Mouse (Mus musculus): ENCODE measurements around the gene Calu.
"Not testable (repeated sequence)": the region's sequence is repeated elsewhere in the genome, so short reads cannot be mapped to it uniquely, and the experiment has no call there.

Gene Calu

GRCm38 (mm10) chr6:29362246-29363128 lies 14.6 kb downstream of the Calu start:
- no peak for DNase-seq (ENCODE audit: extremely low read depth, low read depth)

GRCm38 (mm10) chr6:29363129-29363515 lies 15.3 kb downstream of the Calu start:
- DNase-seq (ENCODE audit: extremely low read depth, low read depth) = no peak

- DNase-seq (ENCODE audit: extremely low read depth, low read depth) = no peak
Observed at GRCm38 (mm10) chr6:29365277-29365676, 17.4 kb downstream of the Calu start.

- DNase-seq (ENCODE audit: extremely low read depth, low read depth) = no peak
Observed at GRCm38 (mm10) chr6:29377386-29377785, 29.5 kb downstream of the Calu start.

- DNase-seq (ENCODE audit: extremely low read depth, low read depth) = no peak
Observed at GRCm38 (mm10) chr6:29378678-29379077, 30.8 kb downstream of the Calu start.

GRCm38 (mm10) chr6:29379954-29380353 lies 32.1 kb downstream of the Calu start:
- DNase-seq (ENCODE audit: extremely low read depth, low read depth) = no peak

GRCm38 (mm10) chr6:29382442-29382841 lies 34.6 kb downstream of the Calu start:
- DNase-seq (ENCODE audit: extremely low read depth, low read depth) = no peak

GRCm38 (mm10) chr6:29388052-29388518 lies 40.2 kb downstream of the Calu start, which contains the start of gene Opn1sw:
Gene Opn1sw, minus strand, starts transcription at chr6:29388468.
- DNase-seq (ENCODE audit: extremely low read depth, low read depth) = peak; percentile 71

GRCm38 (mm10) chr6:29388606-29389080 lies 40.8 kb downstream of the Calu start:
- peak; percentile 87 for DNase-seq (ENCODE audit: extremely low read depth, low read depth)

GRCm38 (mm10) chr6:29389425-29389824 lies 41.6 kb downstream of the Calu start:
- peak; percentile 37 for DNase-seq (ENCODE audit: extremely low read depth, low read depth)

GRCm38 (mm10) chr6:29390500-29390899 lies 42.6 kb downstream of the Calu start:
- not testable (repeated sequence) for DNase-seq (ENCODE audit: extremely low read depth, low read depth)

GRCm38 (mm10) chr6:29391241-29391640 lies 43.4 kb downstream of the Calu start:
- DNase-seq (ENCODE audit: extremely low read depth, low read depth) = peak; percentile 41

GRCm38 (mm10) chr6:29391802-29392201 lies 43.9 kb downstream of the Calu start:
- peak; percentile 47 for DNase-seq (ENCODE audit: extremely low read depth, low read depth)

GRCm38 (mm10) chr6:29394286-29394685 lies 46.4 kb downstream of the Calu start:
- no peak for DNase-seq (ENCODE audit: extremely low read depth, low read depth)

GRCm38 (mm10) chr6:29395910-29396713 lies 48.2 kb downstream of the Calu start, which contains the start of gene Ccdc136:
Gene Ccdc136, plus strand, starts transcription at chr6:29396309.
- DNase-seq (ENCODE audit: extremely low read depth, low read depth) = peak; percentile 25

GRCm38 (mm10) chr6:29396714-29397540 lies 49.1 kb downstream of the Calu start:
- no peak for DNase-seq (ENCODE audit: extremely low read depth, low read depth)

GRCm38 (mm10) chr6:29397575-29397974 lies 49.7 kb downstream of the Calu start:
- no peak for DNase-seq (ENCODE audit: extremely low read depth, low read depth)

GRCm38 (mm10) chr6:29399851-29400250 lies 52.0 kb downstream of the Calu start:
- no peak for DNase-seq (ENCODE audit: extremely low read depth, low read depth)

- no peak for DNase-seq (ENCODE audit: extremely low read depth, low read depth)
Observed at GRCm38 (mm10) chr6:29402693-29403342, 54.9 kb downstream of the Calu start.

- no peak for DNase-seq (ENCODE audit: extremely low read depth, low read depth)
Observed at GRCm38 (mm10) chr6:29406412-29406811, 58.5 kb downstream of the Calu start.
